Mouse (Mus musculus): ENCODE results near the gene Tex13c3. TPM values are rescaled to one million over a fixed set of nuclear protein-coding genes. Genes with fewer than 3 reads are reported as not detected.
"Not testable (repeated sequence)": the region's sequence is repeated elsewhere in the genome, so short reads cannot be mapped to it uniquely, and the experiment has no call there.

The Tex13c3 gene
- not detected in 2 replicates for polyA plus RNA-seq (2016; fragmentation: Nextera tagmentation; extraction: Ambion mirVana)

GRCm38 (mm10) chrX:19481219-19481618 lies at the start of gene Tex13c3:
Gene Tex13c3 (minus strand): TSS chrX:19481319.
- H3K27me3 ChIP-seq; ATAC-seq (ENCODE audit: insufficient number of reproducible peaks, insufficient read depth, low FRiP score, low TSS enrichment); H3K4me3 ChIP-seq: not testable (repeated sequence)

GRCm38 (mm10) chrX:19489731-19490130 lies 8.6 kb upstream of the Tex13c3 start:
- no peak for ATAC-seq (ENCODE audit: insufficient number of reproducible peaks, insufficient read depth, low FRiP score, low TSS enrichment)
- 86% methylated on average over 4 of the region's 4 CpGs for WGBS
- H3K4me1 ChIP-seq = no peaks in the 10 kb centered on the region

More at GRCm38 (mm10) chrX:19481219-19481618, at the start of gene Tex13c3:
- H3K27ac ChIP-seq; H3K36me3 ChIP-seq; H3K4me2 ChIP-seq (replicated peaks); H3K9me3 ChIP-seq; H3K4me1 ChIP-seq; H3K9ac ChIP-seq: not testable (repeated sequence)
- 87% methylated on average over 5 of the region's 5 CpGs for WGBS

More at GRCm38 (mm10) chrX:19489731-19490130, 8.6 kb upstream of the Tex13c3 start:
- Histone ChIP-seq H3K27me3 (no peaks in the 10 kb centered on the region), H3K27ac (no peak overlapping the region), H3K4me3 (no peak overlapping the region), H3K36me3 (no peaks in the 10 kb centered on the region), H3K4me2 (replicated peaks) (no peak overlapping the region), H3K9ac (no peak overlapping the region), H3K9me3 (no peaks in the 10 kb centered on the region)
